Mouse (Mus musculus) olfactory bulb, adult 2 months (tissue): Measurements from ENCODE around the gene Ano1. TPM values are rescaled to one million over a fixed set of nuclear protein-coding genes. Genes with fewer than 3 reads are reported as not detected.

ENCODE experiments used
- H3K27ac ChIP-seq: fragments of 200-500 bp; 2 replicates; pipeline ENCODE4 v1.5.1; 2012; ENCODE audit warnings: low read depth, low read length; ENCODE audit not compliant: insufficient read depth
- H3K4me1 ChIP-seq: fragments of 200-500 bp; 2 replicates; pipeline ENCODE4 v1.6.1; 2012; ENCODE audit warnings: low read length; ENCODE audit not compliant: control insufficient read depth, insufficient read depth
- H3K4me3 ChIP-seq: fragments of 200-500 bp; 2 replicates; pipeline ENCODE4 v1.5.1; 2012; ENCODE audit warnings: mild to moderate bottlenecking, low read depth, low read length, moderate library complexity; ENCODE audit not compliant: insufficient read depth
- CTCF ChIP-seq: fragments of 200-500 bp; IDR thresholded peaks from 2 replicates; pipeline ENCODE4 v1.5.1; 2012; ENCODE audit warnings: low read depth, mild to moderate bottlenecking, low read length, moderate library complexity; ENCODE audit not compliant: insufficient read depth
- POLR2A ChIP-seq: fragments of 200-500 bp; IDR thresholded peaks from 2 replicates; pipeline ENCODE4 v1.6.1; 2012; ENCODE audit warnings: mild to moderate bottlenecking, low read depth, low read length, moderate library complexity; ENCODE audit not compliant: insufficient read depth
- WGBS: fragments of 180-500 bp; shearing (Covaris S2); methylation state at CpG from one replicate; pipeline ENCODE4 v1.1.7; 2018; 5-methylcytosine and 5-hydroxymethylcytosine counted together
- polyA plus RNA-seq: library from polyadenylated mRNA; stranded (reverse); fragments of >200 nt; gene quantifications from 2 replicates; pipeline ENCODE4 v1.2.4, GENCODE M21; 2012; ENCODE audit warnings: low replicate concordance; ENCODE audit not compliant: missing spikeins, insufficient read depth, insufficient read length

The Ano1 gene
- polyA plus RNA-seq, 1 experiment = not detected

GRCm38 (mm10) chr7:144786571-144786970, 34.8 kb upstream of the Ano1 start:
- Histone ChIP-seq H3K27ac (no peak overlapping the region), H3K4me1 (no peaks in the 10 kb centered on the region), H3K4me3 (no peak overlapping the region)
- TF ChIP-seq CTCF (no peak), POLR2A (no peak)
- 80% methylated on average over 3 of the region's 3 CpGs for WGBS

- TF ChIP-seq POLR2A (no peak), CTCF (no peak)
- no peak overlapping the region for H3K27ac ChIP-seq
- WGBS = 87% methylated on average over 4 of the region's 4 CpGs
Measured at GRCm38 (mm10) chr7:144784176-144784575, 32.4 kb upstream of the Ano1 start.

GRCm38 (mm10) chr7:144782402-144782801, 30.6 kb upstream of the Ano1 start:
- TF ChIP-seq POLR2A (no peak), CTCF (no peak)
- H3K4me1 ChIP-seq = no peaks in the 10 kb centered on the region
- 86% methylated on average over 1 of the region's 1 CpGs for WGBS
- H3K27ac ChIP-seq = no peak overlapping the region
- no peak overlapping the region for H3K4me3 ChIP-seq

More at GRCm38 (mm10) chr7:144784176-144784575, 32.4 kb upstream of the Ano1 start:
- no peaks in the 10 kb centered on the region for H3K4me1 ChIP-seq
- no peak overlapping the region for H3K4me3 ChIP-seq

DNA sequence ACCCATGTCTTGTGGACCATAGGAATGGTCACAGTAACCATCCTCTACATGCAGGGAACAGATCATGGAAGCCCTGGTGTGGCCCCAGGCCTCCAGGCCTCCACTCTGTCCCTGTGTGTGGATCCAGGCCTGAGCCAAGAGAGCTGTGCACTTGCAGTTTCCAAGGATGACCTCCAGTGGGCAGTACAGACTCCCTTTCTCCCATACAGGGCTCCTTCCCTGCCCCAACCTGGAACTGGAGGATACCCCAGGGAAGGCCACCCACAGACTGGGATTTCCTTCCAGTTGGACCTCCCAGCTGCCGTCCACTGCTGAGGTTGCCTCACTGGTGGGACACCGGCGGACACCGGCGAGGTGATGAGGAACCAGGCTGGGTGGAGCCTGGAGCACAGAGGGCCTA, 29.6 kb upstream of the Ano1 start:
- Histone ChIP-seq H3K27ac (no peak overlapping the region), H3K4me1 (no peaks in the 10 kb centered on the region), H3K4me3 (no peak overlapping the region)
- WGBS = 57% methylated on average over 5 of the region's 5 CpGs
- TF ChIP-seq POLR2A (no peak), CTCF (no peak)

GRCm38 (mm10) chr7:144780190-144780589, 28.4 kb upstream of the Ano1 start:
- Histone ChIP-seq H3K4me1 (no peaks in the 10 kb centered on the region), H3K4me3 (no peak overlapping the region), H3K27ac (no peak overlapping the region)
- WGBS = 77% methylated on average over 8 of the region's 8 CpGs
- TF ChIP-seq POLR2A = no peak
- no peak for TF ChIP-seq CTCF

DNA sequence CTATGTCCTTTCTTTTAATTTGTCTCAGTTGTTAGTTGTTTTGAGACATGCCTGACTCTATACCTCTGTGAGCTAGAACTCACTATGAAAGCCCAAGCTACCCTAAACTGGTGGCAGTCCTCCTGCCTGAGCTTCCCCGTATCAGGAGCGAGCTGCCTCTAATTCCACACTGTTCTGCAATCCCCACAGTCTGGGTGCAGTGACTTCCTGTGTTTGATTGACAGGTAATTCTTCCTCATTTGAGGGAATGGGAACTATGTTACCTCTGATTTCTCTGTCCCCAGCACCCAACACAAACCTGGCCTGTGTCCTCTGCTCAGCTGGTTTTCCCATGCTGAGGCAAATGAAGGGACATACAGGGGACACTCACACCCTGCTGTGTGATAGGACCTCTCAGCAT, 27.9 kb upstream of the Ano1 start:
- Histone ChIP-seq H3K27ac (no peak overlapping the region), H3K4me3 (no peak overlapping the region), H3K4me1 (no peaks in the 10 kb centered on the region)
- 91% methylated on average over 2 of the region's 2 CpGs for WGBS
- TF ChIP-seq POLR2A (no peak), CTCF (no peak)

GRCm38 (mm10) chr7:144777805-144778204, 26.0 kb upstream of the Ano1 start:
- no peak for TF ChIP-seq CTCF
- TF ChIP-seq POLR2A = no peak
- 30% methylated on average over 4 of the region's 4 CpGs for WGBS
- H3K27ac ChIP-seq = no peak overlapping the region

DNA sequence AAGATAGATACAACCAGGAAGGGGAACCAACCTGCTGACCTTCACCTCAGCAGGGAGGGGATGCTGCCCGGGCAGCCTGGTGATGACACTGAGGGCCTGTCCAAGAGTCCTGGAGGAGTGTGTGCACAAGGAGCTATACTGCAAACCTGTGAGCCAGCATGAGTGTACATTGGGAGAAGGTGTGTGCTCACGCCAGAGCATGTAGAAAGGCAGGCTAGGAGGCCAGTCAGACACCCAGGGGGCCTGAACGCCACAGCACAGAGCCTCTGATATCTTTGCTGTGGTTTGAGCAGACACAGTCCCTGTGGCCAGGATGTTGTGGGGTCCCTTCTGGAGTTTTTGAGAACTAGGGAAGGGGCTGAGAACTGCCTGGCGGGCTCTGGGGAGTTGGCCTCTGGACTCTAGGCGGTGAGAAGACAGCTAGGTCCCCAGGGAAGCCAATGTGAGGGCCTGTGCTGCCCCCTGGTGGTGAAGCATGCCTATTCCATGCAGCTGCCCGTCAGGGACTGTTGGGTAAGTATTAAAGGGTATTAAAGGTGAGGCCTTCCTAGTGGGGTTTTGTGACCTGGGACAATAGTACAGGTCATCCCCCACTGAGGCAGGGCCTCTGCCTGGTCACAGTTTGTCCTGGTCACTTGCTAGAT, 24.2 kb upstream of the Ano1 start:
- 41% methylated on average over 6 of the region's 6 CpGs for WGBS
- H3K4me3 ChIP-seq = no peak overlapping the region
- H3K4me1 ChIP-seq = no peaks in the 10 kb centered on the region
- no peak overlapping the region for H3K27ac ChIP-seq
- no peak for TF ChIP-seq POLR2A
- TF ChIP-seq CTCF = peak; percentile 97

More at GRCm38 (mm10) chr7:144777805-144778204, 26.0 kb upstream of the Ano1 start:
- Histone ChIP-seq H3K4me1 (no peaks in the 10 kb centered on the region), H3K4me3 (no peak overlapping the region)

GRCm38 (mm10) chr7:144775214-144775613, 23.4 kb upstream of the Ano1 start:
- TF ChIP-seq POLR2A = no peak
- no peak for TF ChIP-seq CTCF
- WGBS = 74% methylated on average over 3 of the region's 3 CpGs
- Histone ChIP-seq H3K4me3 (no peak overlapping the region), H3K4me1 (no peaks in the 10 kb centered on the region), H3K27ac (no peak overlapping the region)

GRCm38 (mm10) chr7:144774283-144774682, 22.5 kb upstream of the Ano1 start:
- no peak for TF ChIP-seq CTCF
- TF ChIP-seq POLR2A = no peak
- 86% methylated on average over 2 of the region's 2 CpGs for WGBS
- no peak overlapping the region for H3K27ac ChIP-seq
- no peak overlapping the region for H3K4me3 ChIP-seq
- H3K4me1 ChIP-seq = no peaks in the 10 kb centered on the region
